9 mouse cellular contexts compared by ENCODE assay signal in the genomic region with DNA sequence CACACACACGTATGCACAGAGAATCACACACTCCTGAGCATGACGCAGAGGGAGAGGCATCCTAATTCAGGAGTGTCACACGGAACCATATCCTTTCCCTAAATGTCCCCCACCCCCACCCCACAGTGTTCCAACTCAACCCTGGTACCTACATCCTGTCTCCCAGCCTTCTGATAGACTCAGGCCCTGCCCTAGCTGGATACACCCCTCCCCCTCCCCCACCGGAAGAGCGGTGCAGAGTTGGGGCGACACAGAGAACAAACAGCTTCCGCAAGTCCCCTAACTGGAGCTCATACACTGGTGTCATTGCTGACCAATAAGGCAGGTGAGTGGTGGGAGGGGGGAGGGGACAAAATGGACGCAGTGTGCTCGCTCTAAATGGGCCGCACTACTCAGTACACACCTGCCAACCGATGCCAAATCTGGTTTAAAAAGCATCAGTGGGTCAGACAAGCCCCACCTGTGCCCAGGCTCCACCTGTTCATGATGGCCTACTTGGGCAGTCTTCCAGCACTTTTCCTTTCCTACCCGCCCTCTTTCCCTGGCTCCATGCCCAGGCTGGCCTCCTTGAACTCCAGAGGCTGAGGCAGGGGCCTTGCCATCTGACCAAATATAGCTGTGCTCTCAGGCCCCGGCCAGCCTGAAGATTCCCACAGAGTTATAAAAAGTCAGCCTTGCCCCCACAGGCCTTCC. TPM values are rescaled to one million over a fixed set of nuclear protein-coding genes. Genes with fewer than 3 reads are reported as not detected.
DNase-seq lines count a peak whose midpoint lies in the region; ATAC-seq lines count a peak whose summit lies in the region.
"Had no signal": no experiment of that assay in that cellular context is flagged by ENCODE, and none has a peak within 500 bp of the region (broad histone marks: within the 10 kb centered on the region; RNA-seq: fewer than 3 reads in every experiment).

No protein-coding gene starts in this region.

- H3K9me3 ChIP-seq in liver, embryonic 12.5 days (replicated peaks), result no peaks in the 10 kb centered on the region
- no peaks in the 10 kb centered on the region for H3K9me3 ChIP-seq in liver, embryonic 11.5 days (ENCODE audit: control insufficient read depth, low read length)

- peaks cover 15% of the 10 kb centered on the region for H3K4me1 ChIP-seq in liver, embryonic 12.5 days
- peaks cover 11% of the 10 kb centered on the region for H3K4me1 ChIP-seq in liver, embryonic 11.5 days (replicated peaks; ENCODE audit: control insufficient read depth, insufficient read depth, low read length)

- no peak for DNase-seq in liver, embryonic 11.5 days (ENCODE audit: low spot score)
- DNase-seq in cerebellum, adult 11 months, result peak; percentile 73
- peak; percentile 71 to 77 for DNase-seq in kidney, adult 8-10 months
- peak; percentile 81 for DNase-seq in testis, postnatal 10 days (ENCODE audit: low spot score)
- no peak for DNase-seq in layer of hippocampus, adult 9-11 months
- no peak for DNase-seq in gastrocnemius, postnatal 14 days

- H3K9ac ChIP-seq in liver, embryonic 12.5 days, result no peak overlapping the region
- H3K9ac ChIP-seq in liver, embryonic 11.5 days (ENCODE audit: low read depth, low read length), result no peak overlapping the region

- WGBS in liver, embryonic 12.5 days (ENCODE audit: insufficient replicate concordance), result 60% methylated on average over 13 of the region's 13 CpGs
- WGBS in liver, embryonic 11.5 days, result 74% methylated on average over 13 of the region's 13 CpGs

- no peaks in the 10 kb centered on the region for H3K36me3 ChIP-seq in liver, embryonic 12.5 days
- no peaks in the 10 kb centered on the region for H3K36me3 ChIP-seq in liver, embryonic 11.5 days (ENCODE audit: control insufficient read depth, insufficient read depth, low read length)

- 0 out of 2 replicates have a peak, but pooled peaks have one; percentile 9 for ATAC-seq in liver, embryonic 12.5 days
- no peak for ATAC-seq in liver, embryonic 11.5 days (replicated peaks; ENCODE audit: low FRiP score)
- no peak for ATAC-seq in monocyte, adult 5-6 weeks (replicated peaks; ENCODE audit: insufficient number of reproducible peaks, low FRiP score, low TSS enrichment, poor library complexity, severe bottlenecking)

- no peak overlapping the region for H3K4me3 ChIP-seq in liver, embryonic 12.5 days
- H3K4me3 ChIP-seq in liver, embryonic 11.5 days (ENCODE audit: low read depth, low read length), result no peak overlapping the region

- no peak overlapping the region for H3K27ac ChIP-seq in liver, embryonic 12.5 days
- no peak overlapping the region for H3K27ac ChIP-seq in liver, embryonic 11.5 days (ENCODE audit: low read depth, low read length)

- no peak overlapping the region for H3K4me2 ChIP-seq in liver, embryonic 12.5 days
- H3K4me2 ChIP-seq in liver, embryonic 11.5 days, result no peak overlapping the region

- intact Hi-C loops in gastrocnemius, postnatal 14 days (cut with DNase I; ENCODE audit: low total_unique reads), result no loop called here

- H3K27me3 ChIP-seq in liver, embryonic 12.5 days (replicated peaks), result peaks cover 60% of the 10 kb centered on the region
- peaks cover 11% of the 10 kb centered on the region for H3K27me3 ChIP-seq in liver, embryonic 11.5 days (replicated peaks; ENCODE audit: control insufficient read depth, insufficient read depth, low read length)

RNA-seq across cellular contexts. Expression of a gene that starts 12.8 kb away (rescaled TPM):
- 0.20 and 0.36 TPM in 2 replicates for polyA plus RNA-seq in liver, embryonic 12.5 days (2016; fragmentation: Nextera tagmentation; extraction: Ambion mirVana)
- polyA plus RNA-seq in liver, embryonic 11.5 days (2014; fragmentation: Nextera tagmentation; extraction: Ambion mirVana), result 0.89 and 1.4 TPM in 2 replicates
- not detected in 3 replicates for total RNA-seq in monocyte, adult 5-6 weeks (2017)
- total RNA-seq in gastrocnemius, postnatal 14 days (2021), result 1 to 10 TPM; 1.2 to 1.3 TPM
- total RNA-seq: neutrophil, adult 5-6 weeks had no signal

RNA-seq across cellular contexts. Expression of a gene that starts 23.4 kb away (rescaled TPM):
- polyA plus RNA-seq in liver, embryonic 12.5 days (2016; fragmentation: Nextera tagmentation; extraction: Ambion mirVana), result 46.8 and 49.2 TPM in 2 replicates
- polyA plus RNA-seq in liver, embryonic 11.5 days (2014; fragmentation: Nextera tagmentation; extraction: Ambion mirVana), result 56.2 and 59.5 TPM in 2 replicates
- total RNA-seq in monocyte, adult 5-6 weeks (2017), result 59.6 to 65.0 TPM (median 62.6 TPM) in 3 replicates
- total RNA-seq in gastrocnemius, postnatal 14 days (2021), result 100 to 1,000 TPM; 216 to 235 TPM

RNA-seq across cellular contexts. Expression of a gene that starts 46.6 kb away (rescaled TPM):
- 16.1 and 17.6 TPM in 2 replicates for polyA plus RNA-seq in liver, embryonic 12.5 days (2016; fragmentation: Nextera tagmentation; extraction: Ambion mirVana)
- polyA plus RNA-seq in liver, embryonic 11.5 days (2014; fragmentation: Nextera tagmentation; extraction: Ambion mirVana), result 26.8 and 27.3 TPM in 2 replicates
- total RNA-seq in monocyte, adult 5-6 weeks (2017), result 10.1 to 27.7 TPM (median 18.6 TPM) in 3 replicates
- 10 to 100 TPM; 12.2 to 12.7 TPM for total RNA-seq in gastrocnemius, postnatal 14 days (2021)

RNA-seq across cellular contexts. Expression of a gene that starts 54.2 kb away (rescaled TPM):
- polyA plus RNA-seq in liver, embryonic 12.5 days (2016; fragmentation: Nextera tagmentation; extraction: Ambion mirVana), result 140 and 143 TPM in 2 replicates
- 171 and 181 TPM in 2 replicates for polyA plus RNA-seq in liver, embryonic 11.5 days (2014; fragmentation: Nextera tagmentation; extraction: Ambion mirVana)
- 57.1 to 85.3 TPM (median 81.5 TPM) in 3 replicates for total RNA-seq in monocyte, adult 5-6 weeks (2017)
- 10 to 100 TPM; 24.0 to 25.4 TPM for total RNA-seq in gastrocnemius, postnatal 14 days (2021)

Comparison
In these comparisons a context has a peak if more than half of its experiments do, and no peak if none do; other contexts are left out.
1. DNase-seq: peak in cerebellum, adult 11 months (single experiment), kidney, adult 8-10 months (2 of 2) and testis, postnatal 10 days (single experiment); none in liver, embryonic 11.5 days (single experiment), layer of hippocampus, adult 9-11 months (single experiment) and gastrocnemius, postnatal 14 days (single experiment).